Mouse (Mus musculus) forebrain, embryonic 12.5 days (tissue): Measurements from ENCODE around the gene Olfr984. TPM values are rescaled to one million over a fixed set of nuclear protein-coding genes. Genes with fewer than 3 reads are reported as not detected.

ENCODE experiments used
- ATAC-seq: fragments of 200-750 bp; cut with Nextera tagmentation; 2 replicates; pipeline ENCODE4 v1.8.0; 2017; ENCODE audit warnings: moderate TSS enrichment; ENCODE audit not compliant: low FRiP score
- H3K27ac ChIP-seq: fragments of 300-500 bp; sonication (generic); 2 replicates; pipeline ENCODE4 v1.5.1; 2016; ENCODE audit warnings: mild to moderate bottlenecking
- H3K27me3 ChIP-seq: fragments of 300-500 bp; sonication (generic); 2 replicates; pipeline ENCODE4 v1.6.1; 2016; ENCODE audit warnings: mild to moderate bottlenecking
- H3K36me3 ChIP-seq: fragments of 300-500 bp; sonication (generic); replicated peaks from 2 replicates; pipeline ENCODE4 v1.6.1; 2016; ENCODE audit warnings: mild to moderate bottlenecking
- H3K4me1 ChIP-seq: fragments of 300-500 bp; sonication (generic); 2 replicates; pipeline ENCODE4 v1.6.1; 2016
- H3K4me2 ChIP-seq: fragments of 300-500 bp; sonication (generic); 2 replicates; pipeline ENCODE4 v1.6.1; 2016; ENCODE audit warnings: mild to moderate bottlenecking, moderate library complexity
- H3K4me3 ChIP-seq: fragments of 300-500 bp; sonication (generic); replicated peaks from 2 replicates; pipeline ENCODE4 v1.5.1; 2016; ENCODE audit warnings: mild to moderate bottlenecking
- H3K9ac ChIP-seq: fragments of 300-500 bp; sonication (generic); 2 replicates; pipeline ENCODE4 v1.6.1; 2016; ENCODE audit warnings: mild to moderate bottlenecking
- H3K9me3 ChIP-seq: fragments of 300-500 bp; sonication (generic); 2 replicates; pipeline ENCODE4 v1.6.1; 2016
- WGBS: fragments of 180-500 bp; shearing (Covaris S2); methylation state at CpG from one replicate; pipeline ENCODE4 v1.1.7; 2016; 5-methylcytosine and 5-hydroxymethylcytosine counted together
- polyA plus RNA-seq: library from polyadenylated mRNA; unstranded; fragments of >200 nt; fragmentation: Nextera tagmentation; extraction: Ambion mirVana; gene quantifications from 2 replicates; pipeline ENCODE4 v1.2.1, GENCODE M21; 2016

Gene Olfr984
- not detected in 2 replicates for polyA plus RNA-seq

DNA sequence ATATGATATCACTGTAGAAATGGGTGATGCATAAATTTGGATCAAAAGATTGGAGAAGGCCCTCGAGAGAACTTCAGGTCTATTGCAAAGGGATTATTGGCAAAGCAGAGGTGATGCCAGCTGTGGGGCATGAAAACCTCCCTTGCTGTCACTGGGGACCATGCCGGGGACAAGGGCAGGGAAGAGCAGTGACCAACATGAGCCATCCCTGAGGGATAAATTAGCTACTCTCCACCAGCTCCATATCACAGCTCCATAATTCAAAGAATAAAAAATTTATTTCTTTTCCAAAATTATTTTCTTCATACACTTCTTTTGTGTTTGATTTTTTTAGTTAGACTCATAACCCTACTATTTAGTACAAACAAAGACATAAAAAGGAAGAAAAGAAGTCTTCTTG, at the start of gene Olfr984:
Gene Olfr984, minus strand, starts transcription at position 101 of the 400 bp plus-strand sequence.
- Histone ChIP-seq H3K27ac (no peak within 1 kb of the TSS), H3K4me1 (no peaks in the 10 kb centered on the region), H3K27me3 (no peaks in the 10 kb centered on the region), H3K9ac (no peak within 1 kb of the TSS), H3K9me3 (no peaks in the 10 kb centered on the region), H3K4me3 (no peak within 1 kb of the TSS), H3K4me2 (no peak within 1 kb of the TSS), H3K36me3 (no peaks in the 10 kb centered on the region)
- no peak for ATAC-seq
- 82% methylated on average over 2 of the region's 2 CpGs for WGBS

- no peaks in the 10 kb centered on the region for H3K36me3 ChIP-seq
- no peak overlapping the region for H3K27ac ChIP-seq
- no peaks in the 10 kb centered on the region for H3K27me3 ChIP-seq
- no peak overlapping the region for H3K9ac ChIP-seq
- H3K4me2 ChIP-seq, result no peak overlapping the region
- H3K9me3 ChIP-seq, result no peaks in the 10 kb centered on the region
- H3K4me3 ChIP-seq, result no peak overlapping the region
- 75% methylated on average over 4 of the region's 4 CpGs for WGBS
- ATAC-seq, result no peak
- H3K4me1 ChIP-seq, result no peaks in the 10 kb centered on the region
Measured at GRCm38 (mm10) chr9:40155118-40155644, 41.2 kb upstream of the Olfr984 start.

DNA sequence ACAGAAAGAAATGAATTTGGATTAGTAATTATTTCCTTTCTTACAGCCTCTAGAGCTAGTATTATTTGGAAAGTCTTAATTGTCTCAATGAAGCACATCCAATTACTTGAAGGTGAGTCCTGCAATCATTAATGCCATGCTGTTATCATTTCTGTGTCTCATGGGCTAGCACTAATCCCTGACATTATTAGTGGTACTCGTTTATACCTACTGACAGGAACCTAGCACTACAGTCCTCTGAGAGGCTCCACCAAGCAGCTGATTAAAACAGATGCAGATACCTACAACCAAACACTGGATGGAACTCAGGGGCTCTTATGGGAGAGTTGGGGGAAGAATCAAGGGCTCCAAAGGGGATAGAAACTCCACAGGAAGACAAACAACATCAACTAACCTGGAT, 27.5 kb upstream of the Olfr984 start:
- Histone ChIP-seq H3K9ac (no peak overlapping the region), H3K27me3 (no peaks in the 10 kb centered on the region), H3K9me3 (no peaks in the 10 kb centered on the region), H3K27ac (no peak overlapping the region), H3K36me3 (no peaks in the 10 kb centered on the region), H3K4me2 (no peak overlapping the region), H3K4me1 (no peaks in the 10 kb centered on the region), H3K4me3 (no peak overlapping the region)
- no peak for ATAC-seq
- WGBS, result 45% methylated on average over 1 of the region's 1 CpGs

DNA sequence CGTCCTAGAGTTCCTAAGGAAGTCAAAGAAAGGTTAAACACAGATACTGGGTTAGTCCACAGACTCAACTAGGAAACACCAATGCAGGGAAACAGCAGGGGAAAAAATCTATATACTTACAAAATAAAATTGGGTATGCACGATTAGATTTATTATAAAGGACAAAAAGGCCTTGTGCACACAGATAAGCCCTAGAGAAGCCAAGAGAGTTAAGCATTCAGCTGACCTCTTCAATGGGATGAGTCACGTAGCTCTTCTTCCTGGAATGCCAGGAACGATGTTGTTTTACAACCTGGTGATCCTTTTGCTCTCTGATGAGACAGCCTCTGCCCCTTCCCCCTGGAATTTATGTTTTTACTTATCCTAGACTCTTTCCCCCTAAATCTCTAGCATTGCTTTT, 25.5 kb upstream of the Olfr984 start:
- no peak overlapping the region for H3K9ac ChIP-seq
- no peaks in the 10 kb centered on the region for H3K9me3 ChIP-seq
- no peak overlapping the region for H3K27ac ChIP-seq
- H3K4me1 ChIP-seq, result no peaks in the 10 kb centered on the region
- H3K4me3 ChIP-seq, result no peak overlapping the region
- H3K4me2 ChIP-seq, result no peak overlapping the region
- no peaks in the 10 kb centered on the region for H3K36me3 ChIP-seq
- WGBS, result 74% methylated on average over 4 of the region's 4 CpGs
- no peaks in the 10 kb centered on the region for H3K27me3 ChIP-seq
- no peak for ATAC-seq

GRCm38 (mm10) chr9:40136987-40137688, 23.1 kb upstream of the Olfr984 start:
- no peak for ATAC-seq
- no peaks in the 10 kb centered on the region for H3K9me3 ChIP-seq
- 88% methylated on average over 6 of the region's 6 CpGs for WGBS

GRCm38 (mm10) chr9:40130556-40130955, 16.6 kb upstream of the Olfr984 start:
- Histone ChIP-seq H3K9me3 (no peaks in the 10 kb centered on the region), H3K4me2 (no peak overlapping the region), H3K9ac (no peak overlapping the region), H3K27ac (no peak overlapping the region), H3K4me1 (no peaks in the 10 kb centered on the region), H3K4me3 (no peak overlapping the region), H3K27me3 (no peaks in the 10 kb centered on the region), H3K36me3 (no peaks in the 10 kb centered on the region)
- WGBS, result 85% methylated on average over 1 of the region's 1 CpGs
- no peak for ATAC-seq

More at GRCm38 (mm10) chr9:40136987-40137688, 23.1 kb upstream of the Olfr984 start:
- Histone ChIP-seq H3K4me2 (no peak overlapping the region), H3K36me3 (no peaks in the 10 kb centered on the region), H3K27ac (no peak overlapping the region), H3K4me3 (no peak overlapping the region), H3K4me1 (no peaks in the 10 kb centered on the region), H3K27me3 (no peaks in the 10 kb centered on the region), H3K9ac (no peak overlapping the region)

DNA sequence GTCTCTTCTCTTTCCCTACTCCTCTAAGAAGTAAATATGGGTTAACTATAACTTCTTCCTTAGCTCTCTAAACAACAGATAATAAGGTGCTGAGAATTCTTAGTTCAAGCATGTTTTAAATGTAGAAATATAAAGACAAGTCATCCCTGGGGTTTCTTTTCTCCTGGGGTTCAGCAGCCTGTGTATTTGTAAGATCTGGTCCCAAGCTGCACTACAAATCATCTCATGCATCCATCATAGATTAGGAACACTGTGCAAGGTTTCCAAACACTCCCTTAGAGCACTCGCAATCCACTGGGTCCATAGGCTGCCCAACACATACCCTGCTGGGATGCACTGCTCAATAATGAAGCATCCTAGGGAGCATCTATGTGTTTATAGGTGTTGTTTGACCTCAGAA, 16.1 kb upstream of the Olfr984 start, which contains the start of gene Olfr985:
Gene Olfr985, minus strand, starts transcription at position 101 of the 400 bp plus-strand sequence.
- no peak for ATAC-seq
- Histone ChIP-seq H3K27ac (no peak within 1 kb of the TSS), H3K4me1 (no peaks in the 10 kb centered on the region), H3K36me3 (no peaks in the 10 kb centered on the region), H3K4me2 (no peak within 1 kb of the TSS), H3K9me3 (no peaks in the 10 kb centered on the region), H3K9ac (no peak within 1 kb of the TSS), H3K4me3 (no peak within 1 kb of the TSS), H3K27me3 (no peaks in the 10 kb centered on the region)
- WGBS, result 93% methylated on average over 1 of the region's 1 CpGs

- Histone ChIP-seq H3K27me3 (no peaks in the 10 kb centered on the region), H3K4me2 (no peak overlapping the region), H3K9me3 (no peaks in the 10 kb centered on the region), H3K27ac (no peak overlapping the region), H3K4me1 (no peaks in the 10 kb centered on the region), H3K9ac (no peak overlapping the region), H3K4me3 (no peak overlapping the region), H3K36me3 (no peaks in the 10 kb centered on the region)
- WGBS, result 86% methylated on average over 5 of the region's 5 CpGs
- no peak for ATAC-seq
Measured at GRCm38 (mm10) chr9:40117287-40117659, 3.3 kb upstream of the Olfr984 start.

GRCm38 (mm10) chr9:40116645-40117286, 2.8 kb upstream of the Olfr984 start:
- Histone ChIP-seq H3K4me2 (no peak overlapping the region), H3K9me3 (no peaks in the 10 kb centered on the region), H3K4me3 (no peak overlapping the region), H3K27me3 (no peaks in the 10 kb centered on the region), H3K4me1 (no peaks in the 10 kb centered on the region), H3K27ac (no peak overlapping the region), H3K9ac (no peak overlapping the region), H3K36me3 (no peaks in the 10 kb centered on the region)
- WGBS, result 75% methylated on average over 10 of the region's 10 CpGs
- no peak for ATAC-seq

DNA sequence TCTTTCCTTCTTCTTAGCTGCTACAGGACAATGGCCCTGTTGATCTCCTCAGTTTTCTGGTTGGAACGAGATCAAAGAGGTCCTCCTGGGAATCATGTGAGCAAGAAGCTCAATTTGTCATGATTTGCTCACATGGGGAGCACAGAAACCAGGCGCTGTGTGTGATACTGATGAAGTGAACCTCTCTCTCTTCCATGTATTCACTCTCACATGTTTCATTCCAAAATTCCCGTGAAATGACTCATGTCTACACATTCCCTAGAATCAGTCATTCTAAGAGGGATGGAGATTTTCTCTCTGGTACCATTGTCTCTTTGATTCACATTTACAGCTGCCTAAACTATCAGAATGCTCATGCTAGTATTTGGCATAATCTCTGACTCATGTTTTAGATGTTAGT, 19.2 kb downstream of the Olfr984 start:
- WGBS, result 68% methylated on average over 3 of the region's 3 CpGs

GRCm38 (mm10) chr9:40093495-40093894, 20.5 kb downstream of the Olfr984 start, which contains the start of gene Olfr983:
Olfr983 (minus strand) TSS chr9:40093595.
- no peaks in the 10 kb centered on the region for H3K9me3 ChIP-seq
- no peak within 1 kb of the TSS for H3K27ac ChIP-seq
- H3K4me1 ChIP-seq, result no peaks in the 10 kb centered on the region
- H3K9ac ChIP-seq, result no peak within 1 kb of the TSS
- no peak for ATAC-seq
- no peak within 1 kb of the TSS for H3K4me2 ChIP-seq
- no peaks in the 10 kb centered on the region for H3K36me3 ChIP-seq
- H3K4me3 ChIP-seq, result no peak within 1 kb of the TSS
- no peaks in the 10 kb centered on the region for H3K27me3 ChIP-seq
- WGBS, result 72% methylated on average over 2 of the region's 2 CpGs

More for the DNA sequence above, 19.2 kb downstream of the Olfr984 start:
- ATAC-seq, result no peak
- Histone ChIP-seq H3K4me3 (no peak overlapping the region), H3K27me3 (no peaks in the 10 kb centered on the region), H3K4me1 (no peaks in the 10 kb centered on the region), H3K36me3 (no peaks in the 10 kb centered on the region), H3K4me2 (no peak overlapping the region), H3K9ac (no peak overlapping the region), H3K27ac (no peak overlapping the region), H3K9me3 (no peaks in the 10 kb centered on the region)

DNA sequence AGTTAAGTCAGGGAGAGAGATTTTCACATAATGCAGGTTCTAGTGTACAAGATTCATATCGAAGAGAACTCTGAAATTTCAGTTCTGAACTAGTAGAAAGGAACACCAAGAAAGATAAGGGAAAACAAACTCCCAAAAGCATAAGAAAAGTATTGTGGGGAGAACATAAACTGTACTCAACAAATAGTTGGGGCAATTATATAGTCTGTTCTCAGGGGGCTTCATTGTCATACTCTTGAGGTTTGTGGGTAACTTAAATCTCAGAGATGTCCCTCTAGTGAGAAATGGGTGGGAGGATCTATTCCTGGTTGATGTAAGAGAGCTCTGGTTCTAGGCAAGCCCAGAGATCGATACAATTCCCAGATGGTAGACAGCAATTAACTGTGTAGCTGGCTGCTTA, 40.5 kb downstream of the Olfr984 start, which contains the start of gene Olfr982:
Gene Olfr982, plus strand, starts transcription at position 301 of the 400 bp plus-strand sequence.
- no peak within 1 kb of the TSS for H3K9ac ChIP-seq
- no peak for ATAC-seq

More for the DNA sequence above, 40.5 kb downstream of the Olfr984 start, which contains the start of gene Olfr982:
- WGBS, result 82% methylated on average over 2 of the region's 2 CpGs
- H3K4me2 ChIP-seq, result no peak within 1 kb of the TSS
- H3K27me3 ChIP-seq, result no peaks in the 10 kb centered on the region
- no peak within 1 kb of the TSS for H3K27ac ChIP-seq
- no peaks in the 10 kb centered on the region for H3K9me3 ChIP-seq
- H3K4me1 ChIP-seq, result no peaks in the 10 kb centered on the region
- no peak within 1 kb of the TSS for H3K4me3 ChIP-seq
- H3K36me3 ChIP-seq, result no peaks in the 10 kb centered on the region
